14 mouse cellular contexts compared by ENCODE assay signal in genomic region chr9:69658276-69658675, GRCm38 (mm10).
"Had no signal": no experiment of that assay in that cellular context is flagged by ENCODE, and none has a peak within 500 bp of the region (broad histone marks: within the 10 kb centered on the region; RNA-seq: fewer than 3 reads in every experiment).

No protein-coding gene starts in this region.

- H3K4me1 ChIP-seq: limb, embryonic 12.5 days; limb, embryonic 15.5 days had no signal

- ATAC-seq: liver, postnatal 0 days; lung, postnatal 0 days had no signal

- H3K9me3 ChIP-seq: limb, embryonic 12.5 days; limb, embryonic 15.5 days had no signal

- H3K4me3 ChIP-seq: layer of hippocampus, adult 2 months; limb, embryonic 12.5 days; limb, embryonic 15.5 days had no signal

- H3K27me3 ChIP-seq: limb, embryonic 15.5 days had no signal

- DNase-seq: kidney, adult 9 months; kidney, postnatal 14 days; kidney, postnatal 4 days; layer of hippocampus, adult 9-11 months; liver, postnatal 0 days; lung, embryonic 14.5 days; midbrain, embryonic 14.5 days; thymus, adult 2 months; thymus, postnatal 14 days; thymus, postnatal 4 days had no signal

- H3K36me3 ChIP-seq: limb, embryonic 12.5 days; limb, embryonic 15.5 days had no signal
